Mouse (Mus musculus) testis, adult 2 months (tissue): Measurements from ENCODE around the gene Fignl2.

Experiments used
- CTCF ChIP-seq: fragments of 200-500 bp; IDR thresholded peaks from 2 replicates; pipeline ENCODE4 v1.5.1; 2012; ENCODE audit warnings: low read depth, mild to moderate bottlenecking, inconsistent platforms, low read length, moderate library complexity; ENCODE audit not compliant: control insufficient read depth, insufficient read depth, insufficient replicate concordance
- POLR2A ChIP-seq: fragments of 200-500 bp; IDR thresholded peaks from 2 replicates; pipeline ENCODE4 v1.6.1; 2012; ENCODE audit warnings: low read depth, mild to moderate bottlenecking, inconsistent platforms, low read length, moderate library complexity; ENCODE audit not compliant: control insufficient read depth

DNA sequence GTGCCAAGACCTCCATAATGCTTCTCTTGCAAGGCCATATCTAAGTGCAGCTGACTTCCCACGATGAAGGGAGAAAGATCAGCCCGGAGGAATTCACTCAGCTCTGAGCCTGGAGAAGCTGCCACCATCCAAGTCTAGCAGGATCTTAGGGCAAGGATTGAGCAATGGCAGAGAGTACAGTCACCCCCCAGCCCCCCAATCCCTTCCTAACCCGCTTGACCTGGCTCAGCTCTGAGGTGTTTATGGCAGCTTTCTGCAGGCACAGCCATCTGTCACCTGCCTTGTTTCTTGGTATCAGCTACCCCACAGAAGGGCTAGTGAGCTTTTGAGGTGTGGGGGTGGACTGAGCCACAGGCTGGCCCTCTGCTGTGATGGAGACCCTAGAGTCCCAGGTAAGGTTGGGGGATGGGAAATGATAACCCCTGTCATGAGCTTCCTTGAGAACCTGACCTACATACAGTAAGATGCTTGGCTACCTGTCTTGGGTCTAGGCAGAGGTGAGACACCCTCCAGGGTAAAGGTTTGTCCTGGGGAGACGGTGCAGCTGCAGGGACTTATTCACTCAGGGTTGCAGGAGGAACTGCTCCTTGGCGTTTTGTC lies 37.2 kb upstream of the Fignl2 start, which contains the start of gene Ankrd33:
- TF ChIP-seq POLR2A = no peak
- no peak for TF ChIP-seq CTCF
